In genomic region chr13:63261676-63262075, GRCm38 (mm10) we compare ENCODE assay signal across 17 mouse cellular contexts.
DNase-seq lines count a peak whose midpoint lies in the region; ATAC-seq and TF ChIP-seq lines count a peak whose summit lies in the region.
"Had no signal": no experiment of that assay in that cellular context is flagged by ENCODE, and none has a peak within 500 bp of the region (broad histone marks: within the 10 kb centered on the region; RNA-seq: fewer than 3 reads in every experiment).

No protein-coding gene starts in this region.

- WGBS in heart, embryonic 10.5 days: 92% methylated on average over 3 of the region's 3 CpGs
- WGBS in kidney, embryonic 14.5 days: 89% methylated on average over 3 of the region's 3 CpGs
- 98% methylated on average over 3 of the region's 3 CpGs for WGBS in embryonic facial prominence, embryonic 10.5 days
- WGBS in olfactory bulb, adult 2 months: 92% methylated on average over 3 of the region's 3 CpGs
- 93% methylated on average over 3 of the region's 3 CpGs for WGBS in forebrain, embryonic 11.5 days

- TF ChIP-seq POLR2A in olfactory bulb, adult 2 months (IDR thresholded peaks at IDR 0.05; ENCODE audit: insufficient read depth, low read depth, low read length): no peak

- H3K4me1 ChIP-seq in heart, embryonic 10.5 days: peaks cover 48% of the 10 kb centered on the region
- H3K4me1 ChIP-seq in kidney, embryonic 14.5 days (ENCODE audit: control insufficient read depth, insufficient read depth, low read length): peaks cover 38% of the 10 kb centered on the region
- H3K4me1 ChIP-seq in embryonic facial prominence, embryonic 10.5 days: peaks cover 65% of the 10 kb centered on the region
- H3K4me1 ChIP-seq in olfactory bulb, adult 2 months (ENCODE audit: control insufficient read depth, insufficient read depth, low read length): peaks cover 35% of the 10 kb centered on the region
- peaks cover 9% of the 10 kb centered on the region for H3K4me1 ChIP-seq in forebrain, embryonic 11.5 days (replicated peaks; ENCODE audit: control insufficient read depth, insufficient read depth, low read length)

- no peaks in the 10 kb centered on the region for H3K9me3 ChIP-seq in heart, embryonic 10.5 days
- H3K9me3 ChIP-seq in kidney, embryonic 14.5 days (ENCODE audit: control insufficient read depth, low read length): no peaks in the 10 kb centered on the region
- H3K9me3 ChIP-seq in embryonic facial prominence, embryonic 10.5 days: 0 out of 2 replicates have a peak, but pooled peaks cover 3% of the 10 kb centered on the region
- H3K9me3 ChIP-seq in forebrain, embryonic 11.5 days (ENCODE audit: control insufficient read depth, low read length): no peaks in the 10 kb centered on the region
- H3K9me3 ChIP-seq: forebrain, embryonic 13.5 days; midbrain, embryonic 15.5 days; neural tube, embryonic 13.5 days had no signal

- intact Hi-C loops in heart, postnatal 14 days (cut with DNase I): no loop called here

- peaks cover 27% of the 10 kb centered on the region; the same call in 1 of the 2 replicates for H3K36me3 ChIP-seq in heart, embryonic 10.5 days
- peaks cover 12% of the 10 kb centered on the region; the same call in 1 of the 2 replicates for H3K36me3 ChIP-seq in kidney, embryonic 14.5 days (ENCODE audit: control insufficient read depth, insufficient read depth, low read length)
- H3K36me3 ChIP-seq in embryonic facial prominence, embryonic 10.5 days (replicated peaks): peaks cover 38% of the 10 kb centered on the region
- no peaks in the 10 kb centered on the region for H3K36me3 ChIP-seq in forebrain, embryonic 11.5 days (ENCODE audit: control insufficient read depth, insufficient read depth, low read length)
- H3K36me3 ChIP-seq: midbrain, embryonic 15.5 days had no signal

- no peak overlapping the region for H3K4me3 ChIP-seq in heart, embryonic 10.5 days
- H3K4me3 ChIP-seq in kidney, embryonic 14.5 days (ENCODE audit: low read length): no peak overlapping the region
- H3K4me3 ChIP-seq in embryonic facial prominence, embryonic 10.5 days: no peak overlapping the region
- no peak overlapping the region for H3K4me3 ChIP-seq in olfactory bulb, adult 2 months (ENCODE audit: insufficient read depth, low read depth, low read length)
- no peak overlapping the region for H3K4me3 ChIP-seq in forebrain, embryonic 11.5 days (ENCODE audit: low read depth, low read length)
- H3K4me3 ChIP-seq: forebrain, embryonic 13.5 days; midbrain, embryonic 15.5 days; neural tube, embryonic 13.5 days had no signal

- TF ChIP-seq CTCF in olfactory bulb, adult 2 months (IDR thresholded peaks at IDR 0.05; ENCODE audit: insufficient read depth, low read depth, low read length): no peak

- ATAC-seq in kidney, embryonic 14.5 days (ENCODE audit: low FRiP score, low TSS enrichment): no peak
- ATAC-seq in forebrain, embryonic 11.5 days (replicated peaks; ENCODE audit: low FRiP score): no peak

- no peaks in the 10 kb centered on the region for H3K27me3 ChIP-seq in heart, embryonic 10.5 days (ENCODE audit: insufficient read depth, poor library complexity, severe bottlenecking)
- no peaks in the 10 kb centered on the region for H3K27me3 ChIP-seq in kidney, embryonic 14.5 days (ENCODE audit: control insufficient read depth, insufficient read depth, low read length)
- H3K27me3 ChIP-seq in embryonic facial prominence, embryonic 10.5 days (replicated peaks; ENCODE audit: low read depth, poor library complexity, severe bottlenecking): no peaks in the 10 kb centered on the region
- H3K27me3 ChIP-seq in forebrain, embryonic 11.5 days (ENCODE audit: control insufficient read depth, insufficient read depth, low read length): no peaks in the 10 kb centered on the region
- H3K27me3 ChIP-seq: forebrain, embryonic 13.5 days; midbrain, embryonic 15.5 days; neural tube, embryonic 13.5 days had no signal

- no peak overlapping the region for H3K4me2 ChIP-seq in kidney, embryonic 14.5 days (replicated peaks; ENCODE audit: low read depth, low read length)
- H3K4me2 ChIP-seq in forebrain, embryonic 11.5 days (ENCODE audit: low read depth, low read length, severe bottlenecking): no peak overlapping the region
- H3K4me2 ChIP-seq: forebrain, embryonic 13.5 days; liver, embryonic 11.5 days; midbrain, embryonic 15.5 days; neural tube, embryonic 13.5 days had no signal

- DNase-seq in heart, embryonic 10.5 days (ENCODE audit: low spot score): no peak
- DNase-seq in heart, postnatal 14 days: no peak
- DNase-seq in kidney, adult 9 months: no peak
- no peak for DNase-seq in embryonic facial prominence, embryonic 10.5 days (ENCODE audit: low spot score)
- DNase-seq in forebrain, embryonic 11.5 days (ENCODE audit: low spot score): no peak
- no peak for DNase-seq in gastrocnemius, postnatal 10 days
- DNase-seq: adrenal gland, postnatal 36 days; cerebellum, adult 11 months; gastrocnemius, postnatal 14 days; layer of hippocampus, postnatal 36 days; lung, postnatal 14 days had no signal

- H3K9ac ChIP-seq in kidney, embryonic 14.5 days (ENCODE audit: low read depth, low read length): no peak overlapping the region
- no peak overlapping the region for H3K9ac ChIP-seq in forebrain, embryonic 11.5 days (ENCODE audit: low read length)
- H3K9ac ChIP-seq: forebrain, embryonic 13.5 days; midbrain, embryonic 15.5 days; neural tube, embryonic 13.5 days had no signal

- H3K27ac ChIP-seq in heart, embryonic 10.5 days: peak overlapping the region; percentile 81
- H3K27ac ChIP-seq in kidney, embryonic 14.5 days (ENCODE audit: low read depth, low read length): peak overlapping the region; percentile 71; the same call in 1 of the 2 replicates
- peak overlapping the region; percentile 78 for H3K27ac ChIP-seq in embryonic facial prominence, embryonic 10.5 days (replicated peaks)
- H3K27ac ChIP-seq in olfactory bulb, adult 2 months (ENCODE audit: insufficient read depth, low read depth, low read length): peak overlapping the region; percentile 67; the same call in 1 of the 2 replicates
- H3K27ac ChIP-seq in forebrain, embryonic 11.5 days (ENCODE audit: low read depth, low read length): no peak overlapping the region
